Mouse (Mus musculus) MEL (cell line): ENCODE results near the gene Ube2r2. TPM values are rescaled to one million over a fixed set of nuclear protein-coding genes. Genes with fewer than 3 reads are reported as not detected.

Experiments
- DNase-seq: peaks from one replicate; pipeline ENCODE4 v3.0.0; 2011; ENCODE audit warnings: low read depth, low spot score
- H3K27ac ChIP-seq: 2 replicates; pipeline ENCODE4 v1.5.1; 2012; ENCODE audit warnings: low read depth, mild to moderate bottlenecking, control low read depth, low read length, moderate library complexity; ENCODE audit not compliant: control insufficient read depth
- H3K27me3 ChIP-seq, 2 experiments: fragments of 150-350 bp in 1 of 2; sonication (generic) in 1 of 2; 2 replicates each; pipeline ENCODE4 v1.6.1; 2012; ENCODE audit warnings: low read length in 2 of 2, mild to moderate bottlenecking in 2 of 2, improper control_type of control experiment in 1 of 2, moderate library complexity in 1 of 2; ENCODE audit not compliant: insufficient read depth in 2 of 2, control insufficient read depth in 1 of 2
- H3K36me3 ChIP-seq, 2 experiments: 2 replicates each; pipeline ENCODE4 v1.6.1; 2012 to 2014; ENCODE audit warnings: low read length in 2 of 2, improper control_type of control experiment in 1 of 2, inconsistent platforms in 1 of 2, mild to moderate bottlenecking in 1 of 2; ENCODE audit not compliant: insufficient read depth in 2 of 2, control insufficient read depth in 1 of 2
- H3K4me1 ChIP-seq, 2 experiments: fragments of 150-350 bp in 1 of 2; sonication (generic) in 1 of 2; 2 replicates each; pipeline ENCODE4 v1.6.1; 2012; ENCODE audit warnings: low read length in 2 of 2, improper control_type of control experiment in 1 of 2, mild to moderate bottlenecking in 1 of 2; ENCODE audit not compliant: insufficient read depth in 2 of 2, control insufficient read depth in 1 of 2
- H3K4me3 ChIP-seq, 2 experiments: fragments of 150-350 bp in 1 of 2; sonication (generic) in 1 of 2; 2 replicates each; pipeline ENCODE4 v1.5.1; 2012; ENCODE audit warnings: low read depth in 2 of 2, low read length in 2 of 2, mild to moderate bottlenecking in 2 of 2, moderate library complexity in 2 of 2, control low read depth in 1 of 2, improper control_type of control experiment in 1 of 2; ENCODE audit not compliant: control insufficient read depth in 1 of 2, insufficient read depth in 1 of 2
- H3K79me2 ChIP-seq: 2 replicates; pipeline ENCODE4 v1.6.1; 2012; ENCODE audit warnings: mild to moderate bottlenecking, low read length, moderate library complexity; ENCODE audit not compliant: control insufficient read depth, poor library complexity, insufficient read depth
- H3K9ac ChIP-seq: 2 replicates; pipeline ENCODE4 v1.6.1; 2012; ENCODE audit warnings: low read depth, mild to moderate bottlenecking, control low read depth, low read length, moderate library complexity; ENCODE audit not compliant: control insufficient read depth, poor library complexity, severe bottlenecking
- H3K9me3 ChIP-seq: fragments of 150-350 bp; sonication (generic); replicated peaks from 2 replicates; pipeline ENCODE4 v1.6.1; 2012; ENCODE audit warnings: mild to moderate bottlenecking, low read length, improper control_type of control experiment, moderate library complexity; ENCODE audit not compliant: insufficient read depth
- CHD1 ChIP-seq: IDR thresholded peaks from 2 replicates; pipeline ENCODE4 v1.6.1; 2012; ENCODE audit warnings: low read depth, mild to moderate bottlenecking, inconsistent platforms, low read length, improper control_type of control experiment
- CTCF ChIP-seq, 3 experiments: IDR thresholded peaks in 2 of 3; conservative IDR thresholded peaks in 1 of 3; 2 replicates each; pipeline ENCODE4 v1.5.1; 2011 to 2012; ENCODE audit warnings: low read length in 3 of 3, low read depth in 2 of 3, mild to moderate bottlenecking in 2 of 3, improper control_type of control experiment in 1 of 3, inconsistent platforms in 1 of 3, mixed read lengths in 1 of 3, moderate library complexity in 1 of 3; ENCODE audit not compliant: control insufficient read depth in 1 of 3, insufficient read depth in 1 of 3, poor library complexity in 1 of 3, severe bottlenecking in 1 of 3
- E2F4 ChIP-seq: IDR thresholded peaks from 2 replicates; pipeline ENCODE4 v1.6.1; 2011; ENCODE audit warnings: low read depth, low read length, improper control_type of control experiment, borderline replicate concordance
- ELF1 ChIP-seq: IDR thresholded peaks from 2 replicates; pipeline ENCODE4 v1.6.1; 2014; ENCODE audit warnings: low read depth, mild to moderate bottlenecking, inconsistent platforms, low read length, improper control_type of control experiment, moderate library complexity
- EP300 ChIP-seq, 2 experiments: IDR thresholded peaks; 2 replicates each; pipeline ENCODE4 v1.6.1; 2011; ENCODE audit warnings: improper control_type of control experiment in 2 of 2, low read length in 2 of 2, low read depth in 1 of 2, mild to moderate bottlenecking in 1 of 2
- ETS1 ChIP-seq: IDR thresholded peaks from 2 replicates; pipeline ENCODE4 v1.6.1; 2012; ENCODE audit warnings: low read depth, mild to moderate bottlenecking, inconsistent platforms, low read length, improper control_type of control experiment, moderate library complexity
- GABPA ChIP-seq: IDR thresholded peaks from 2 replicates; pipeline ENCODE4 v1.6.1; 2012; ENCODE audit warnings: low read depth, mild to moderate bottlenecking, inconsistent platforms, low read length, improper control_type of control experiment, moderate library complexity
- JUND ChIP-seq: IDR thresholded peaks from 2 replicates; pipeline ENCODE4 v1.6.1; 2011; ENCODE audit warnings: low read depth, mild to moderate bottlenecking, improper control_type of control experiment, low read length
- MAX ChIP-seq: IDR thresholded peaks from 2 replicates; pipeline ENCODE4 v1.6.1; 2011; ENCODE audit warnings: low read length, improper control_type of control experiment
- MAZ ChIP-seq: IDR thresholded peaks from 2 replicates; pipeline ENCODE4 v1.6.1; 2012; ENCODE audit warnings: low read depth, mild to moderate bottlenecking, inconsistent platforms, low read length, improper control_type of control experiment
- MEF2A ChIP-seq: IDR thresholded peaks from 2 replicates; pipeline ENCODE4 v1.6.1; 2014; ENCODE audit warnings: low read depth, mild to moderate bottlenecking, inconsistent platforms, low read length, improper control_type of control experiment; ENCODE audit not compliant: poor library complexity, insufficient replicate concordance, severe bottlenecking; ENCODE audit errors: extremely low read depth
- MXI1 ChIP-seq: IDR thresholded peaks from 2 replicates; pipeline ENCODE4 v1.6.1; 2011; ENCODE audit warnings: mild to moderate bottlenecking, low read depth, low read length, improper control_type of control experiment
- MYB ChIP-seq: IDR thresholded peaks from 2 replicates; pipeline ENCODE4 v1.6.1; 2011; ENCODE audit warnings: mild to moderate bottlenecking, low read depth, low read length, improper control_type of control experiment
- NELFE ChIP-seq: IDR thresholded peaks from 2 replicates; pipeline ENCODE4 v1.6.1; 2011; ENCODE audit warnings: low read depth, low read length, improper control_type of control experiment
- POLR2A ChIP-seq, 2 experiments: IDR thresholded peaks; 2 replicates each; pipeline ENCODE4 v1.6.1; 2011 to 2012; ENCODE audit warnings: low read length in 2 of 2, mild to moderate bottlenecking in 2 of 2, control low read depth in 1 of 2, improper control_type of control experiment in 1 of 2, low read depth in 1 of 2, moderate library complexity in 1 of 2; ENCODE audit not compliant: control insufficient read depth in 1 of 2, insufficient read depth in 1 of 2, poor library complexity in 1 of 2
- POLR2AphosphoS2 ChIP-seq: IDR thresholded peaks from 2 replicates; pipeline ENCODE4 v1.6.1; 2011; ENCODE audit warnings: low read length, improper control_type of control experiment
- POLR2AphosphoS5 ChIP-seq: IDR thresholded peaks from 2 replicates; pipeline ENCODE4 v1.6.1; 2012; ENCODE audit warnings: low read depth, borderline replicate concordance, mild to moderate bottlenecking, inconsistent platforms, low read length, moderate library complexity, mixed read lengths
- RAD21 ChIP-seq: IDR thresholded peaks from 2 replicates; pipeline ENCODE4 v1.6.1; 2011; ENCODE audit warnings: mild to moderate bottlenecking, low read depth, low read length, improper control_type of control experiment
- RCOR1 ChIP-seq: IDR thresholded peaks from 2 replicates; pipeline ENCODE4 v1.6.1; 2012; ENCODE audit warnings: low read depth, mild to moderate bottlenecking, inconsistent platforms, low read length, improper control_type of control experiment
- SMC3 ChIP-seq: IDR thresholded peaks from 2 replicates; pipeline ENCODE4 v1.6.1; 2011; ENCODE audit warnings: low read depth, low read length, improper control_type of control experiment
- TCF12 ChIP-seq: IDR thresholded peaks from 2 replicates; pipeline ENCODE4 v1.6.1; 2014; ENCODE audit warnings: low read depth, mild to moderate bottlenecking, inconsistent platforms, low read length, improper control_type of control experiment, moderate library complexity
- UBTF ChIP-seq: IDR thresholded peaks from 2 replicates; pipeline ENCODE4 v1.6.1; 2012; ENCODE audit warnings: low read depth, mild to moderate bottlenecking, inconsistent platforms, low read length, improper control_type of control experiment, moderate library complexity, borderline replicate concordance; ENCODE audit not compliant: insufficient read depth
- USF2 ChIP-seq, 2 experiments: IDR thresholded peaks; 2 replicates each; pipeline ENCODE4 v1.6.1; 2011 to 2012; ENCODE audit warnings: improper control_type of control experiment in 2 of 2, low read length in 2 of 2, borderline replicate concordance in 1 of 2, inconsistent platforms in 1 of 2, low read depth in 1 of 2, mild to moderate bottlenecking in 1 of 2; ENCODE audit not compliant: insufficient read depth in 1 of 2
- ZC3H11A ChIP-seq: IDR thresholded peaks from 2 replicates; pipeline ENCODE4 v1.6.1; 2012; ENCODE audit warnings: low read depth, mild to moderate bottlenecking, inconsistent platforms, low read length, improper control_type of control experiment
- ZKSCAN1 ChIP-seq: IDR thresholded peaks from 2 replicates; pipeline ENCODE4 v1.6.1; 2012; ENCODE audit warnings: low read depth, mild to moderate bottlenecking, inconsistent platforms, low read length, improper control_type of control experiment, moderate library complexity
- ZMIZ1 ChIP-seq: IDR thresholded peaks from 2 replicates; pipeline ENCODE4 v1.6.1; 2012; ENCODE audit warnings: low read depth, mild to moderate bottlenecking, inconsistent platforms, low read length, improper control_type of control experiment, moderate library complexity
- ZNF384 ChIP-seq: IDR thresholded peaks from 2 replicates; pipeline ENCODE4 v1.6.1; 2012; ENCODE audit warnings: low read depth, mild to moderate bottlenecking, inconsistent platforms, low read length, improper control_type of control experiment
- polyA plus RNA-seq, 2 experiments: library from polyadenylated mRNA; stranded (reverse) in 1 of 2; unstranded in 1 of 2; fragments of >175 nt in 1 of 2; fragments of >200 nt in 1 of 2; gene quantifications; 2 replicates each; pipeline versions ENCODE4 v1.2.1 to v1.2.4; 2012; ENCODE audit warnings: low replicate concordance in 2 of 2, low read depth in 1 of 2; ENCODE audit not compliant: insufficient read length in 2 of 2, insufficient read depth in 1 of 2, missing spikeins in 1 of 2
- total RNA-seq: library from RNA; depleted of rRNA; stranded (reverse); fragments of 300-350 nt; gene quantifications from 2 replicates; pipeline ENCODE4 v1.2.3, GENCODE M21; 2012

Gene Ube2r2
- total and polyA plus RNA-seq, 3 experiments, result 24.5 to 94.1 (median 70.1) TPM

DNA sequence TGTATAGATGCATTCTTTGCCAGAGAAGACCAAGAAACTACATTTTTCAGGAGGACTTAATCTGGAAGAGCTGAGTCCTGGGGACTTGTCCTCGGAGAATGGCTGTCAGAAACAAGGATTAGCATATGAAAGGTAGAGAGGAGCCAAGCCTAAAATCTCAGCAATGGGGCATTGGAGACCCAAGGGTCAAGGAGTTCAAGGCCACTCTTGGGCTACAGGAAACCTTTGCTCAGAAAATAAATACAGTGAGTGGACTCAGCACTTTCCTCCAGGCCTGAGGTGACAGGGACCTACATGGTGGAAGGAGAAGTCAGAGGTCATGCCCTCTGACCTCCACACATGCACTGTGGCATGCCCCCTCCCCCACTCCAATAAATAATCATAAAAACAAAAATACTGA lies 34.6 kb upstream of the Ube2r2 start:
- no peak overlapping the region for H3K9ac ChIP-seq
- no peak overlapping the region for H3K27ac ChIP-seq
- no peaks in the 10 kb centered on the region for H3K79me2 ChIP-seq
- peaks cover 4 to 13% of the 10 kb centered on the region in 2 experiments for H3K4me1 ChIP-seq
- TF ChIP-seq POLR2AphosphoS2, result no peak
- no peak for TF ChIP-seq USF2 (IDR thresholded peaks at IDR 0.05; ENCODE audit: borderline replicate concordance in 1 of 2, insufficient read depth in 1 of 2, low read depth in 1 of 2, low read length in 2 of 2)
- no peak for TF ChIP-seq MXI1
- no peak for TF ChIP-seq UBTF
- TF ChIP-seq POLR2A (IDR thresholded peaks at IDR 0.05; ENCODE audit: control insufficient read depth in 1 of 2, insufficient read depth in 1 of 2, low read depth in 1 of 2, low read length in 2 of 2, poor library complexity in 1 of 2), result no peak
- no peak for TF ChIP-seq MEF2A
- no peak for TF ChIP-seq NELFE
- TF ChIP-seq TCF12, result no peak
- no peak for TF ChIP-seq CTCF (IDR thresholded peaks at IDR 0.05 in 2 of 3, conservative IDR thresholded peaks at IDR 0.05 in 1 of 3; ENCODE audit: control insufficient read depth in 1 of 3, insufficient read depth in 1 of 3, low read depth in 2 of 3, low read length in 3 of 3, poor library complexity in 1 of 3, severe bottlenecking in 1 of 3)
- no peak for TF ChIP-seq MAX
- no peak for TF ChIP-seq CHD1
- no peak for TF ChIP-seq ELF1
- no peak for TF ChIP-seq GABPA
- no peak for TF ChIP-seq ZC3H11A
- TF ChIP-seq SMC3, result no peak
- no peak for TF ChIP-seq ETS1
- TF ChIP-seq MYB, result no peak
- TF ChIP-seq, all 39 proteins: peak for 0
- Histone ChIP-seq H3K9me3 (no peaks in the 10 kb centered on the region), H3K36me3 (peaks cover 0 to 10% of the 10 kb centered on the region in 2 experiments; a peak in 2 of 4 replicates), H3K27me3 (no peaks in the 10 kb centered on the region), H3K4me3 (no peak overlapping the region)
- no peak for DNase-seq

DNA sequence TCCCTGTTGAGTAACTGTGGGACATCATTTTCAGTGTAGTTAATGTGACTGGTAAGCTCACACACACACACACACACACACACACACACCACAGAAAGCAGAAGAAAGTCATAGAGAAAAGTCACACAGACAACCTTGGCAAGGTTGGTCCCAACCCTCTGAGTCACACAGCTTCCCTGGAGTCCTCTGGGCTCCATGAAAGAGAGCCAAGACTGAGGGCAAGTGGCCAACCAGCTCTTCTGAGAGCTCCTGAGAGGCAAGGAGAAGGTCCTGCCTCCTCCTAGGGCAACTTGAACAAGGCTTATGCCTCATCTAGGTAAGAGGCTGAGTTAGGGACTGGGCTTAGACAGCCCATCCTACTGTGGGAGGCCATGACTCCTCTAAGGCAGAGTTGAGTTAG lies 32.6 kb upstream of the Ube2r2 start:
- H3K27me3 ChIP-seq, result no peaks in the 10 kb centered on the region
- TF ChIP-seq MEF2A (no peak), MAZ (no peak), RCOR1 (no peak), EP300 (IDR thresholded peaks at IDR 0.05; ENCODE audit: low read depth in 1 of 2, low read length in 2 of 2) (no peak), TCF12 (no peak), POLR2AphosphoS2 (no peak), ZKSCAN1 (no peak), RAD21 (no peak), GABPA (no peak), ZMIZ1 (no peak), POLR2AphosphoS5 (no peak), POLR2A (IDR thresholded peaks at IDR 0.05; ENCODE audit: control insufficient read depth in 1 of 2, insufficient read depth in 1 of 2, low read depth in 1 of 2, low read length in 2 of 2, poor library complexity in 1 of 2) (no peak), ZNF384 (no peak), E2F4 (no peak), ZC3H11A (no peak), SMC3 (no peak), JUND (no peak), ETS1 (no peak)
- DNase-seq, result no peak
- no peaks in the 10 kb centered on the region for H3K36me3 ChIP-seq
- no peak overlapping the region for H3K4me3 ChIP-seq
- H3K79me2 ChIP-seq, result no peaks in the 10 kb centered on the region
- no peak overlapping the region for H3K27ac ChIP-seq
- H3K9ac ChIP-seq, result no peak overlapping the region
- no peaks in the 10 kb centered on the region for H3K4me1 ChIP-seq
- no peaks in the 10 kb centered on the region for H3K9me3 ChIP-seq
